Mouse (Mus musculus) MEL (cell line): ENCODE measurements at regions not wholly inside any gene's neighbourhood (a gene's known extent, or its start where the extent isn't known, plus 50 kb on each side); places are given as distances from the start of the nearest gene placed in this dataset.

ENCODE experiments used
- DNase-seq: peaks from one replicate; pipeline ENCODE4 v3.0.0; 2011; ENCODE audit warnings: low read depth, low spot score
- H3K27ac ChIP-seq: 2 replicates; pipeline ENCODE4 v1.5.1; 2012; ENCODE audit warnings: low read depth, mild to moderate bottlenecking, control low read depth, low read length, moderate library complexity; ENCODE audit not compliant: control insufficient read depth
- H3K27me3 ChIP-seq, 2 experiments: fragments of 150-350 bp in 1 of 2; sonication (generic) in 1 of 2; 2 replicates each; pipeline ENCODE4 v1.6.1; 2012; ENCODE audit warnings: low read length in 2 of 2, mild to moderate bottlenecking in 2 of 2, improper control_type of control experiment in 1 of 2, moderate library complexity in 1 of 2; ENCODE audit not compliant: insufficient read depth in 2 of 2, control insufficient read depth in 1 of 2
- H3K36me3 ChIP-seq, 2 experiments: 2 replicates each; pipeline ENCODE4 v1.6.1; 2012 to 2014; ENCODE audit warnings: low read length in 2 of 2, improper control_type of control experiment in 1 of 2, inconsistent platforms in 1 of 2, mild to moderate bottlenecking in 1 of 2; ENCODE audit not compliant: insufficient read depth in 2 of 2, control insufficient read depth in 1 of 2
- H3K4me1 ChIP-seq, 2 experiments: fragments of 150-350 bp in 1 of 2; sonication (generic) in 1 of 2; 2 replicates each; pipeline ENCODE4 v1.6.1; 2012; ENCODE audit warnings: low read length in 2 of 2, improper control_type of control experiment in 1 of 2, mild to moderate bottlenecking in 1 of 2; ENCODE audit not compliant: insufficient read depth in 2 of 2, control insufficient read depth in 1 of 2
- H3K4me3 ChIP-seq, 2 experiments: fragments of 150-350 bp in 1 of 2; sonication (generic) in 1 of 2; 2 replicates each; pipeline ENCODE4 v1.5.1; 2012; ENCODE audit warnings: low read depth in 2 of 2, low read length in 2 of 2, mild to moderate bottlenecking in 2 of 2, moderate library complexity in 2 of 2, control low read depth in 1 of 2, improper control_type of control experiment in 1 of 2; ENCODE audit not compliant: control insufficient read depth in 1 of 2, insufficient read depth in 1 of 2
- H3K79me2 ChIP-seq: 2 replicates; pipeline ENCODE4 v1.6.1; 2012; ENCODE audit warnings: mild to moderate bottlenecking, low read length, moderate library complexity; ENCODE audit not compliant: control insufficient read depth, poor library complexity, insufficient read depth
- H3K9ac ChIP-seq: 2 replicates; pipeline ENCODE4 v1.6.1; 2012; ENCODE audit warnings: low read depth, mild to moderate bottlenecking, control low read depth, low read length, moderate library complexity; ENCODE audit not compliant: control insufficient read depth, poor library complexity, severe bottlenecking
- H3K9me3 ChIP-seq: fragments of 150-350 bp; sonication (generic); replicated peaks from 2 replicates; pipeline ENCODE4 v1.6.1; 2012; ENCODE audit warnings: mild to moderate bottlenecking, low read length, improper control_type of control experiment, moderate library complexity; ENCODE audit not compliant: insufficient read depth
- BHLHE40 ChIP-seq: IDR thresholded peaks from 2 replicates; pipeline ENCODE4 v1.6.1; 2012; ENCODE audit warnings: low read depth, mild to moderate bottlenecking, inconsistent platforms, low read length, improper control_type of control experiment, borderline replicate concordance
- CHD1 ChIP-seq: IDR thresholded peaks from 2 replicates; pipeline ENCODE4 v1.6.1; 2012; ENCODE audit warnings: low read depth, mild to moderate bottlenecking, inconsistent platforms, low read length, improper control_type of control experiment
- CTCF ChIP-seq, 3 experiments: IDR thresholded peaks in 2 of 3; conservative IDR thresholded peaks in 1 of 3; 2 replicates each; pipeline ENCODE4 v1.5.1; 2011 to 2012; ENCODE audit warnings: low read length in 3 of 3, low read depth in 2 of 3, mild to moderate bottlenecking in 2 of 3, improper control_type of control experiment in 1 of 3, inconsistent platforms in 1 of 3, mixed read lengths in 1 of 3, moderate library complexity in 1 of 3; ENCODE audit not compliant: control insufficient read depth in 1 of 3, insufficient read depth in 1 of 3, poor library complexity in 1 of 3, severe bottlenecking in 1 of 3
- EP300 ChIP-seq, 2 experiments: IDR thresholded peaks; 2 replicates each; pipeline ENCODE4 v1.6.1; 2011; ENCODE audit warnings: improper control_type of control experiment in 2 of 2, low read length in 2 of 2, low read depth in 1 of 2, mild to moderate bottlenecking in 1 of 2
- GABPA ChIP-seq: IDR thresholded peaks from 2 replicates; pipeline ENCODE4 v1.6.1; 2012; ENCODE audit warnings: low read depth, mild to moderate bottlenecking, inconsistent platforms, low read length, improper control_type of control experiment, moderate library complexity
- JUND ChIP-seq: IDR thresholded peaks from 2 replicates; pipeline ENCODE4 v1.6.1; 2011; ENCODE audit warnings: low read depth, mild to moderate bottlenecking, improper control_type of control experiment, low read length
- KAT2A ChIP-seq: conservative IDR thresholded peaks from 2 replicates; pipeline ENCODE4 v1.6.1; 2012; ENCODE audit warnings: low read depth, low read length, improper control_type of control experiment, inconsistent platforms
- MAFK ChIP-seq: IDR thresholded peaks from 2 replicates; pipeline ENCODE4 v1.6.1; 2011; ENCODE audit warnings: low read depth, mild to moderate bottlenecking, low read length, improper control_type of control experiment, borderline replicate concordance
- MAX ChIP-seq: IDR thresholded peaks from 2 replicates; pipeline ENCODE4 v1.6.1; 2011; ENCODE audit warnings: low read length, improper control_type of control experiment
- MAZ ChIP-seq: IDR thresholded peaks from 2 replicates; pipeline ENCODE4 v1.6.1; 2012; ENCODE audit warnings: low read depth, mild to moderate bottlenecking, inconsistent platforms, low read length, improper control_type of control experiment
- MXI1 ChIP-seq: IDR thresholded peaks from 2 replicates; pipeline ENCODE4 v1.6.1; 2011; ENCODE audit warnings: mild to moderate bottlenecking, low read depth, low read length, improper control_type of control experiment
- MYC ChIP-seq: IDR thresholded peaks from 2 replicates; pipeline ENCODE4 v1.6.1; 2011; ENCODE audit warnings: low read depth, mild to moderate bottlenecking, low read length, improper control_type of control experiment, moderate library complexity
- NRF1 ChIP-seq: IDR thresholded peaks from 2 replicates; pipeline ENCODE4 v1.6.1; 2014; ENCODE audit warnings: low read depth, mild to moderate bottlenecking, inconsistent platforms, low read length, improper control_type of control experiment, moderate library complexity; ENCODE audit not compliant: poor library complexity, insufficient read depth, severe bottlenecking
- POLR2AphosphoS5 ChIP-seq: IDR thresholded peaks from 2 replicates; pipeline ENCODE4 v1.6.1; 2012; ENCODE audit warnings: low read depth, borderline replicate concordance, mild to moderate bottlenecking, inconsistent platforms, low read length, moderate library complexity, mixed read lengths
- TAL1 ChIP-seq: IDR thresholded peaks from 2 replicates; pipeline ENCODE4 v1.6.1; 2012; ENCODE audit warnings: mild to moderate bottlenecking, inconsistent platforms, low read length, moderate library complexity, mixed read lengths
- UBTF ChIP-seq: IDR thresholded peaks from 2 replicates; pipeline ENCODE4 v1.6.1; 2012; ENCODE audit warnings: low read depth, mild to moderate bottlenecking, inconsistent platforms, low read length, improper control_type of control experiment, moderate library complexity, borderline replicate concordance; ENCODE audit not compliant: insufficient read depth
- USF2 ChIP-seq, 2 experiments: IDR thresholded peaks; 2 replicates each; pipeline ENCODE4 v1.6.1; 2011 to 2012; ENCODE audit warnings: improper control_type of control experiment in 2 of 2, low read length in 2 of 2, borderline replicate concordance in 1 of 2, inconsistent platforms in 1 of 2, low read depth in 1 of 2, mild to moderate bottlenecking in 1 of 2; ENCODE audit not compliant: insufficient read depth in 1 of 2
- ZC3H11A ChIP-seq: IDR thresholded peaks from 2 replicates; pipeline ENCODE4 v1.6.1; 2012; ENCODE audit warnings: low read depth, mild to moderate bottlenecking, inconsistent platforms, low read length, improper control_type of control experiment
- ZKSCAN1 ChIP-seq: IDR thresholded peaks from 2 replicates; pipeline ENCODE4 v1.6.1; 2012; ENCODE audit warnings: low read depth, mild to moderate bottlenecking, inconsistent platforms, low read length, improper control_type of control experiment, moderate library complexity
- ZNF384 ChIP-seq: IDR thresholded peaks from 2 replicates; pipeline ENCODE4 v1.6.1; 2012; ENCODE audit warnings: low read depth, mild to moderate bottlenecking, inconsistent platforms, low read length, improper control_type of control experiment

- Histone ChIP-seq H3K9me3 (no peaks in the 10 kb centered on the region), H3K36me3 (no peaks in the 10 kb centered on the region), H3K27ac (no peak overlapping the region), H3K9ac (no peak overlapping the region), H3K4me3 (no peak overlapping the region), H3K4me1 (no peaks in the 10 kb centered on the region), H3K27me3 (no peaks in the 10 kb centered on the region), H3K79me2 (no peaks in the 10 kb centered on the region)
- TF ChIP-seq EP300 (IDR thresholded peaks at IDR 0.05; ENCODE audit: low read depth in 1 of 2, low read length in 2 of 2): no peak
- TF ChIP-seq MYC: no peak
- DNase-seq: no peak
Measured at GRCm38 (mm10) chr10:27891778-27892512, 182.7 kb upstream of the Ptprk start.

- no peak overlapping the region for H3K4me3 ChIP-seq
- H3K36me3 ChIP-seq: no peaks in the 10 kb centered on the region
- DNase-seq: no peak
- no peak overlapping the region for H3K27ac ChIP-seq
- no peaks in the 10 kb centered on the region for H3K4me1 ChIP-seq
- H3K9me3 ChIP-seq: no peaks in the 10 kb centered on the region
- no peaks in the 10 kb centered on the region for H3K79me2 ChIP-seq
- H3K9ac ChIP-seq: no peak overlapping the region
- H3K27me3 ChIP-seq: no peaks in the 10 kb centered on the region
- TF ChIP-seq TAL1 (no peak), BHLHE40 (no peak), UBTF (no peak), USF2 (IDR thresholded peaks at IDR 0.05; ENCODE audit: borderline replicate concordance in 1 of 2, insufficient read depth in 1 of 2, low read depth in 1 of 2, low read length in 2 of 2) (no peak), MAZ (no peak), NRF1 (no peak), ZC3H11A (no peak), MAX (no peak), MAFK (no peak), MXI1 (no peak), MYC (no peak), CTCF (IDR thresholded peaks at IDR 0.05 in 2 of 3, conservative IDR thresholded peaks at IDR 0.05 in 1 of 3; ENCODE audit: control insufficient read depth in 1 of 3, insufficient read depth in 1 of 3, low read depth in 2 of 3, low read length in 3 of 3, poor library complexity in 1 of 3, severe bottlenecking in 1 of 3) (no peak), POLR2AphosphoS5 (no peak), ZKSCAN1 (no peak), ZNF384 (no peak), KAT2A (no peak), CHD1 (no peak), JUND (no peak), GABPA (no peak)
Measured at GRCm38 (mm10) chr10:27916406-27916805, 158.2 kb upstream of the Ptprk start.
